Mouse (Mus musculus): ENCODE measurements at regions not wholly inside any gene's neighbourhood (a gene's known extent, or its start where the extent isn't known, plus 50 kb on each side); places are given as distances from the start of the nearest gene placed in this dataset.

DNA sequence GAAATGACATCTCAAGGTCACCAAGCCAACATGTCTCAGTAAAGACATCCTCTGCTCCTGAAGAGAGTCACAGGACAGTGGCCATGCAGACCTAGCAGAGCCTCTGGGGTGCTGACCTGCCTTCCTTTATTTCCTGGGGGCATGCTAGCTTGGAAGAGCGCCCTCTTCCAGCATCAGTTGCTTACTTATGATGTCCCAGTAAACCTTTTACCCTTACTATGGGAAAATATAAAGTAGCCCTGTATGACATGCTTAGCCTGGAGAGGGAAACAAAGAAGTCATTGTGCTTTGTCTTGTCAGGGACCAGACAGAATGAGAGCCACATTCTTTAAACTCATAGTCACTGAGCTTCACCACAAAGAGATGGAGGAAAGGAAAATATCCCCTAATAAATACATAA, 82.9 kb downstream of the Postn start:
- Histone ChIP-seq H3K9me3 (ENCODE audit: control insufficient read depth, low read length) (no peaks in the 10 kb centered on the region), H3K27ac (ENCODE audit: low read depth, low read length) (no peak overlapping the region), H3K4me1 (ENCODE audit: control insufficient read depth, insufficient read depth, low read depth, low read length) (no peaks in the 10 kb centered on the region), H3K4me2 (ENCODE audit: low read length) (no peak overlapping the region), H3K36me3 (ENCODE audit: control insufficient read depth, insufficient read depth, low read length) (no peaks in the 10 kb centered on the region), H3K9ac (ENCODE audit: low read depth, low read length) (no peak overlapping the region), H3K4me3 (ENCODE audit: low read length) (no peak overlapping the region), H3K27me3 (replicated peaks; ENCODE audit: control insufficient read depth, insufficient read depth, low read length) (no peaks in the 10 kb centered on the region)
- WGBS = 68% methylated on average over 1 of the region's 1 CpGs
- no peak for ATAC-seq

DNA sequence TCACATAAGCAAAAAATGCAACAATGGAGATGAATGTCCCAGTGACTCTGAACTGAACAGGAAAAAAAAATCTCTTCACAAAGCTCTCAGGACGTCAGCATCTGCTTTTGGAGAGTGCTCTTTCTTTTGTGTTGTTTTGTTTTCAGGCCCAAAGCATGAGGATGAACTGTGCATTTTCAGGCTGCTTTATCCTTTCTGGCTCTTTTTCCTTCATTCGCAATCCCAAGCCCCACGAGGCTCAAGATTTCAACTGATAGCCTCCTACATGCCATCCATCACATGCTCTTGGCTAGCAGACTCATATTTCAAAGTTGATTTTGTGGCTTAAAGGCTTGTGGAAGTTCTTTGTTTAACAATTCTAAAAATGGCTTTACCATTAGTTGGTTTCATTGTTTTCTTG, 86.0 kb downstream of the Postn start:
- Histone ChIP-seq H3K27ac (ENCODE audit: low read depth, low read length) (no peak overlapping the region), H3K4me3 (ENCODE audit: low read length) (no peak overlapping the region), H3K9ac (ENCODE audit: low read depth, low read length) (no peak overlapping the region), H3K4me2 (ENCODE audit: low read length) (no peak overlapping the region), H3K4me1 (ENCODE audit: control insufficient read depth, insufficient read depth, low read depth, low read length) (no peaks in the 10 kb centered on the region), H3K36me3 (ENCODE audit: control insufficient read depth, insufficient read depth, low read length) (no peaks in the 10 kb centered on the region), H3K27me3 (replicated peaks; ENCODE audit: control insufficient read depth, insufficient read depth, low read length) (no peaks in the 10 kb centered on the region), H3K9me3 (ENCODE audit: control insufficient read depth, low read length) (no peaks in the 10 kb centered on the region)
- no peak for ATAC-seq
- 28% methylated on average over 3 of the region's 3 CpGs for WGBS

DNA sequence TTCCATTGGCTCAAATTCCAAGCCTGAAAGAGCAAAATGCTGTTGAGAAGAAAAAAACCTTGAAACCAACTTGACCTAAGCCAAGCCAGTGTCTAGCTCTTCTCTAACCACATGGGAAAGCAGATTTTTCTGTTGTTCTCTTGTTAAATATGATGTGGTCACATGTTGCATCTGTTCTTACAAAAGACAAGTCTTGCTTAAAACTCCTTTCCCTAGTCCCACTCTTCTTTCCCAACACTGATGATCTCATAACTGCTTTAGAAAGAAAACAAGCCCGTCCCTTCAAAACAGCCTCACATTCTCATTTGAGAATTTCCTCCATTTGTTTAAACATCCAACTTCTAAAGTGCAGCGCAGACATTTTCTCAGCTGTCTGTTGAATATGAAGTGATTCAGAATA, 96.5 kb downstream of the Postn start:
- Histone ChIP-seq H3K9ac (ENCODE audit: low read depth, low read length) (no peak overlapping the region), H3K4me1 (ENCODE audit: control insufficient read depth, insufficient read depth, low read depth, low read length) (no peaks in the 10 kb centered on the region), H3K36me3 (ENCODE audit: control insufficient read depth, insufficient read depth, low read length) (no peaks in the 10 kb centered on the region), H3K9me3 (ENCODE audit: control insufficient read depth, low read length) (no peaks in the 10 kb centered on the region), H3K27ac (ENCODE audit: low read depth, low read length) (no peak overlapping the region), H3K4me2 (ENCODE audit: low read length) (no peak overlapping the region), H3K27me3 (replicated peaks; ENCODE audit: control insufficient read depth, insufficient read depth, low read length) (no peaks in the 10 kb centered on the region), H3K4me3 (ENCODE audit: low read length) (no peak overlapping the region)
- no peak for ATAC-seq
- WGBS = 88% methylated on average over 2 of the region's 2 CpGs

DNA sequence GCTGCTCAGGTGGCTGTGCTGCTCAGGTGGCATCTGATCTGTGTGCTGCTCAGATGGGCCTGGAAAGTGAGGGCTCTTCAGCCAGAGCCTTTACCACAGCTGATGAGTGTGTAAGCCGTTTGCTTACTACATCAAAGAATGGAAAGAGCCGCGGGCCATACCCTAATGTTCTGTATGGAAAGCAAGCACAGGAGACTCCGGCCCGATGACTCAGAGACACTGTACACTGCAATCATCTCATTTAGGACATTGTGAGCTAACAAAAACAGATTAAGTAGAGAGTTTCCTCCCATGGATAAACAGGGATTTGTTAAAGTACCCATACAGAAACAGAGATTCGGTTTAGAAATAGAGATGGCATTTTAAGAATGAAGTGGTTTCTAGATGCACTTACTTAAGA, 100.5 kb downstream of the Postn start:
- H3K27ac ChIP-seq (ENCODE audit: low read depth, low read length) = no peak overlapping the region
- no peak overlapping the region for H3K4me2 ChIP-seq (ENCODE audit: low read length)
- 96% methylated on average over 6 of the region's 6 CpGs for WGBS
- no peak overlapping the region for H3K4me3 ChIP-seq (ENCODE audit: low read length)
- no peaks in the 10 kb centered on the region for H3K36me3 ChIP-seq (ENCODE audit: control insufficient read depth, insufficient read depth, low read length)
- ATAC-seq = no peak
- H3K9me3 ChIP-seq (ENCODE audit: control insufficient read depth, low read length) = no peaks in the 10 kb centered on the region
- H3K27me3 ChIP-seq (replicated peaks; ENCODE audit: control insufficient read depth, insufficient read depth, low read length) = no peaks in the 10 kb centered on the region
- no peaks in the 10 kb centered on the region for H3K4me1 ChIP-seq (ENCODE audit: control insufficient read depth, insufficient read depth, low read depth, low read length)
- no peak overlapping the region for H3K9ac ChIP-seq (ENCODE audit: low read depth, low read length)

DNA sequence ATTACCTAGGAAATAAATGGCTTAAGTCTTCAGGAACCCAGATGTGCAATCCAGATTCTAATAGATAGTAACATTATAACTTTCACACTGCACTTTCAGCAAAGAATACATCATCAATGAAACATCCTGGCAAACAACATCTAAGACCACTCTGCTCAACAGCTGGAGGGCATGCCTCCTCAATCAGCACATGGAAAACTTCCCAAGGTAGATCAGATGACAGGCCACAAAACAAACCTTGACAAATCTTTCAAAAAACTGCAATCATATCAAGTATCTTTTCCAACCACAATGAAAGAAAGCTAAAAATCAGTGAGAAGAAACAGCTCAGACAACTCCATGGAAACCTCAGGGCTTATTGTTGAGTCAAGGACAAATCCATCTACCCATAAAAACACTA, 105.2 kb downstream of the Postn start:
- Histone ChIP-seq H3K9me3 (ENCODE audit: control insufficient read depth, low read length) (no peaks in the 10 kb centered on the region), H3K36me3 (ENCODE audit: control insufficient read depth, insufficient read depth, low read length) (no peaks in the 10 kb centered on the region), H3K4me2 (ENCODE audit: low read length) (no peak overlapping the region), H3K9ac (ENCODE audit: low read depth, low read length) (no peak overlapping the region), H3K4me1 (ENCODE audit: control insufficient read depth, insufficient read depth, low read depth, low read length) (no peaks in the 10 kb centered on the region), H3K4me3 (ENCODE audit: low read length) (no peak overlapping the region), H3K27me3 (replicated peaks; ENCODE audit: control insufficient read depth, insufficient read depth, low read length) (no peaks in the 10 kb centered on the region), H3K27ac (ENCODE audit: low read depth, low read length) (no peak overlapping the region)
- ATAC-seq = no peak

DNA sequence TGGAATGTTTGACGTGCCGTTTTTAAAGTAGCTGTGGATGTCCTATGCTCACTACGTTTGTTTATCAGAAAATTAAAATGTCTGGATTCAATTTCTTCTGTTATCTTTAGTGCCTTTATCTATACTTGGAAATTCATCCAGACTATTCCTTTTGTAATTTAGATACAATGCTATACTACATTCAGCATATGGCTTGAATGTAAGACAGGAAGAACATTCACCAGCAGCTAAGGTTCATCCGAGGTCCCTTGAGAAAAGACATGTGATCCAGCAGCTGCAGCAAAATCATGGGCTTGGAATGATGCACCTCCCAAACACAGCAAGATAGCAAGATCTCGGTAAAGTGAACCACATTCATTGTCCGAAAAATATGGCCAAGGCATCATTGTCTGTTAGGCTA, 113.3 kb downstream of the Postn start:
- Histone ChIP-seq H3K36me3 (ENCODE audit: control insufficient read depth, insufficient read depth, low read length) (no peaks in the 10 kb centered on the region), H3K9ac (ENCODE audit: low read depth, low read length) (no peak overlapping the region), H3K4me1 (ENCODE audit: control insufficient read depth, insufficient read depth, low read depth, low read length) (no peaks in the 10 kb centered on the region), H3K4me3 (ENCODE audit: low read length) (no peak overlapping the region), H3K27ac (ENCODE audit: low read depth, low read length) (no peak overlapping the region), H3K4me2 (ENCODE audit: low read length) (no peak overlapping the region), H3K27me3 (replicated peaks; ENCODE audit: control insufficient read depth, insufficient read depth, low read length) (no peaks in the 10 kb centered on the region), H3K9me3 (ENCODE audit: control insufficient read depth, low read length) (no peaks in the 10 kb centered on the region)
- ATAC-seq = no peak
- whole genome bisulfite sequencing = 83% methylated on average over 6 of the region's 6 CpGs

DNA sequence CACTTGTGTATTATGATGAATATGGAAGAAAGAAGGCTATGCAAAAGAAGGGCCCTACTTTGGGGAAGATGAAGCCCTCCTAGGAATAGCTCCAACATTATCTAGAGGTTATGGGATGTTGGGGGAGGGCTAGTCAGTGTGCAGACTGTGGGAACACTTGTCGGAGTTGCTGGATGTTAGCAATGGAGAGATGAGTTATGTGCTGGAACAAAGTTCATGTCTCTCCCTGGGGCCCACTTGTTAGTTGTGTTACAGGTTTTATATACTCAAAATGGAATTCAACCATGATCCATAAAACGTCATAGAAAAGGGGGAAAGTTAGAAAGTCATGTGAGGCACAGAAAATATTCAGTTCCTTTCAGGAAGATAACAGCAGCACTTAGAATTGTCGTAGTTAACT, 115.0 kb downstream of the Postn start:
- no peak for ATAC-seq
- Histone ChIP-seq H3K9me3 (ENCODE audit: control insufficient read depth, low read length) (no peaks in the 10 kb centered on the region), H3K4me1 (ENCODE audit: control insufficient read depth, insufficient read depth, low read depth, low read length) (no peaks in the 10 kb centered on the region), H3K27ac (ENCODE audit: low read depth, low read length) (no peak overlapping the region), H3K27me3 (replicated peaks; ENCODE audit: control insufficient read depth, insufficient read depth, low read length) (no peaks in the 10 kb centered on the region), H3K9ac (ENCODE audit: low read depth, low read length) (no peak overlapping the region), H3K4me3 (ENCODE audit: low read length) (no peak overlapping the region), H3K4me2 (ENCODE audit: low read length) (no peak overlapping the region), H3K36me3 (ENCODE audit: control insufficient read depth, insufficient read depth, low read length) (no peaks in the 10 kb centered on the region)
- WGBS = 81% methylated on average over 3 of the region's 3 CpGs

DNA sequence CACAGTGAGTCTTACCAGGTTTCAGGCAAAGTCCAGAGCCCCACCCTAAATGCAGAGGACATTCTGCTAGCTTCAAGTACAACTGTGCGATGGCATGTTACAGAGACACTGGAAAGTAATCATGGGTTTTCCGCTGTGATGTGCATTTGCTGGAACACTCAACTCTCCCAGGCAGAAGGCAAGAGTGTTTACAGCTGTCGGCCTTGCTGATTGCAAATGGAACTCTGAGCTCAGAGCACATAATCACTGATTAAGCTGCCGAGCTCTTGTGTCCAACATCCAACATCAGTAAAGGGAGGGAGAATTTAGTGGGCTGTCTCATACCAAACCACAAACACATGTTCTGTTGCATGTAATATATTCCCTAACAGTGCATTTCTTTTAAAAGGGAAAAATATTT, 117.1 kb downstream of the Postn start:
- no peak overlapping the region for H3K4me3 ChIP-seq (ENCODE audit: low read length)
- H3K9ac ChIP-seq (ENCODE audit: low read depth, low read length) = no peak overlapping the region
- no peaks in the 10 kb centered on the region for H3K27me3 ChIP-seq (replicated peaks; ENCODE audit: control insufficient read depth, insufficient read depth, low read length)
- H3K27ac ChIP-seq (ENCODE audit: low read depth, low read length) = no peak overlapping the region
- no peaks in the 10 kb centered on the region for H3K9me3 ChIP-seq (ENCODE audit: control insufficient read depth, low read length)
- no peaks in the 10 kb centered on the region for H3K36me3 ChIP-seq (ENCODE audit: control insufficient read depth, insufficient read depth, low read length)
- 82% methylated on average over 4 of the region's 4 CpGs for WGBS
- H3K4me2 ChIP-seq (ENCODE audit: low read length) = no peak overlapping the region
- H3K4me1 ChIP-seq (ENCODE audit: control insufficient read depth, insufficient read depth, low read depth, low read length) = no peaks in the 10 kb centered on the region
- no peak for ATAC-seq

DNA sequence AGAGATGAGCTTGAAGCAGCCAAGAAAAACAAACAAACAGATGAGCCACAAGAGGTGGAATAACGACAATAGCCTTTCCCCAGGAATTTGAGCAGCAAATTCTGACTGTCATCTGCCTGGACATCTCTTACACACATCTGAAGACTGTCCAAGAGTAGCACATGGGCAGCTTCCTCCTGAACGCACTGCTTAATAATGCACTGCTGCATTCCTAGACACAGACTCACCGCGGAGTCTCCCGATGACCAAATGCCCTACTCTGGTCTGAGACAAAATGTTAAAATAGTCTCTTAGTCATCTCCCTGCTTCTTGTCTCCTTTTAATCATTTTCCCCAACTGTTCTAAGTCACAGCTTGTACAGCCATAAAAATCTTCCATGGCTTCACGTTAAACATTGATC, 119.3 kb downstream of the Postn start:
- Histone ChIP-seq H3K27me3 (replicated peaks; ENCODE audit: control insufficient read depth, insufficient read depth, low read length) (no peaks in the 10 kb centered on the region), H3K9ac (ENCODE audit: low read depth, low read length) (no peak overlapping the region), H3K4me1 (ENCODE audit: control insufficient read depth, insufficient read depth, low read depth, low read length) (no peaks in the 10 kb centered on the region), H3K9me3 (ENCODE audit: control insufficient read depth, low read length) (no peaks in the 10 kb centered on the region), H3K27ac (ENCODE audit: low read depth, low read length) (no peak overlapping the region), H3K4me3 (ENCODE audit: low read length) (no peak overlapping the region), H3K4me2 (ENCODE audit: low read length) (no peak overlapping the region), H3K36me3 (ENCODE audit: control insufficient read depth, insufficient read depth, low read length) (no peaks in the 10 kb centered on the region)
- 84% methylated on average over 6 of the region's 6 CpGs for WGBS
- no peak for ATAC-seq

DNA sequence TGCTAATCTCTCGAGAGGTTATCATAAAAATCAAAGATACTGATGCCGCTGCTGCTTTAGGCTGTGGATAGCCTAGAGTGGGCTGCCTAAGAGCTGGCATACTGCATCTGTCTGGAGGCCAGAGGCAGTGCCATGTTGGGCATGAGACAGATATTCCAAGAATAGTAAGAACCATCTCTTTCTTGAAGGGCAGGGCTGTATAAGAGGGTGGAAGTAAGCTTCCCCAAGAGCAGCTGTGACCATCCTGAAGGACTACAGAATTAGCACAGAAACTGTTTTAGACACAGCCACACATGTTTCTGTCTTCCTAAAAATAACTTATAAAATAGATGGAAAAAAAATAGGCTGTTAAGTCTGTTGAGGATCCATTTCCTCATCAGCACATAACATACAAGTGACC, 126.4 kb downstream of the Postn start:
- no peak for ATAC-seq
- Histone ChIP-seq H3K4me3 (ENCODE audit: low read length) (no peak overlapping the region), H3K4me1 (ENCODE audit: control insufficient read depth, insufficient read depth, low read depth, low read length) (no peaks in the 10 kb centered on the region), H3K9me3 (ENCODE audit: control insufficient read depth, low read length) (no peaks in the 10 kb centered on the region), H3K9ac (ENCODE audit: low read depth, low read length) (no peak overlapping the region), H3K27me3 (replicated peaks; ENCODE audit: control insufficient read depth, insufficient read depth, low read length) (no peaks in the 10 kb centered on the region), H3K4me2 (ENCODE audit: low read length) (no peak overlapping the region), H3K27ac (ENCODE audit: low read depth, low read length) (no peak overlapping the region), H3K36me3 (ENCODE audit: control insufficient read depth, insufficient read depth, low read length) (no peaks in the 10 kb centered on the region)
- 96% methylated on average over 2 of the region's 2 CpGs for WGBS

Data from hindbrain, embryonic 16.5 days (tissue).